ENCODE assay signal across 9 mouse cellular contexts in genomic region chr7:115216838-115217237, GRCm38 (mm10).
DNase-seq lines count a peak whose midpoint lies in the region; ATAC-seq and TF ChIP-seq lines count a peak whose summit lies in the region.
"Had no signal": no experiment of that assay in that cellular context is flagged by ENCODE, and none has a peak within 500 bp of the region (broad histone marks: within the 10 kb centered on the region; RNA-seq: fewer than 3 reads in every experiment).

No protein-coding gene starts in this region.

- no peaks in the 10 kb centered on the region for H3K36me3 ChIP-seq in ES-E14 (ENCODE audit: control insufficient read depth, insufficient read depth, low read length, poor library complexity, severe bottlenecking)
- no peaks in the 10 kb centered on the region for H3K36me3 ChIP-seq in forebrain, embryonic 16.5 days (ENCODE audit: control insufficient read depth, insufficient read depth)

- no peak overlapping the region for H3K27ac ChIP-seq in ES-E14 (ENCODE audit: insufficient read depth, low read depth, low read length, poor library complexity, severe bottlenecking)
- H3K27ac ChIP-seq in forebrain, embryonic 16.5 days (ENCODE audit: low read length) = no peak overlapping the region

- no peaks in the 10 kb centered on the region for H3K9me3 ChIP-seq in ES-E14 (ENCODE audit: control insufficient read depth, insufficient read depth, low read depth, low read length)
- H3K9me3 ChIP-seq in forebrain, embryonic 16.5 days (ENCODE audit: control insufficient read depth, low read length) = no peaks in the 10 kb centered on the region

- peak overlapping the region; percentile 56 for H3K4me2 ChIP-seq in forebrain, embryonic 16.5 days (ENCODE audit: low read length)

- in situ Hi-C loops in ES-E14 (cut with MboI; ENCODE audit: low sequenced_read_pairs in 2 of 2, unreplicated experiment in 2 of 2) = no loop called here

- H3K4me3 ChIP-seq in ES-E14 (ENCODE audit: insufficient read depth in 1 of 2, low read depth in 1 of 2, low read length in 2 of 2, poor library complexity in 1 of 2, severe bottlenecking in 1 of 2) = peak overlapping the region; percentile 48 to 49; a peak in 2 of 4 replicates
- peak overlapping the region; percentile 33 for H3K4me3 ChIP-seq in forebrain, embryonic 16.5 days (replicated peaks; ENCODE audit: low read length)
- H3K4me3 ChIP-seq: myocyte had no signal

- peak; percentile 80 for DNase-seq in ES-E14 (ENCODE audit: low read depth, low spot score)
- DNase-seq in cerebellum, adult 11-12 months = peak; percentile 45
- DNase-seq in heart, postnatal 36 days = peak; percentile 82 to 83
- DNase-seq in layer of hippocampus, adult 18-20 months (ENCODE audit: low spot score in 2 of 2) = peak; percentile 45 to 88
- peak; percentile 68 to 78 for DNase-seq in lung, adult 18-20 months
- peak; percentile 84 for DNase-seq in testis, postnatal 14 days (ENCODE audit: low spot score)

- intact Hi-C loops in heart, postnatal 36 days (cut with DNase I) = loop anchor here (1.0 to 10.0 kb wide), 3 partner anchors 150 to 823 kb away; no protein-coding TSS in a partner anchor

- H3K9ac ChIP-seq in ES-E14 (ENCODE audit: insufficient read depth, low read depth, low read length, poor library complexity, severe bottlenecking) = no peak overlapping the region
- peak overlapping the region; percentile 45 for H3K9ac ChIP-seq in forebrain, embryonic 16.5 days (replicated peaks; ENCODE audit: low read depth, low read length)

- H3K27me3 ChIP-seq in forebrain, embryonic 16.5 days (replicated peaks; ENCODE audit: control insufficient read depth, insufficient read depth, low read length) = peaks cover 11% of the 10 kb centered on the region; the same call in 1 of the 2 replicates

- peaks cover 0 to 2% of the 10 kb centered on the region in 2 experiments; a peak in 1 of 4 replicates for H3K4me1 ChIP-seq in ES-E14 (ENCODE audit: control insufficient read depth in 2 of 2, insufficient read depth in 2 of 2, low read length in 2 of 2, poor library complexity in 1 of 2)
- H3K4me1 ChIP-seq in forebrain, embryonic 16.5 days (replicated peaks; ENCODE audit: control insufficient read depth, insufficient read depth, low read length) = peaks cover 21% of the 10 kb centered on the region

- WGBS in forebrain, embryonic 16.5 days = under 1% methylated on average over 12 of the region's 13 CpGs

- ATAC-seq in forebrain, embryonic 16.5 days = peak; percentile 92
- peak; percentile 69 for ATAC-seq in neutrophil, adult 5-6 weeks (ENCODE audit: extremely low read depth, insufficient number of reproducible peaks, low FRiP score, poor library complexity, severe bottlenecking)

TF ChIP-seq in ES-E14, 5 proteins besides CTCF, POLR2A, EP300 and RAD21:
- TF ChIP-seq ZNF384 (IDR thresholded peaks at IDR 0.05; ENCODE audit: low read depth, low read length) = no peak
- TF ChIP-seq ZC3H11A (IDR thresholded peaks at IDR 0.05; ENCODE audit: borderline replicate concordance, low read depth, low read length) = peak; percentile 48; the same call in 1 of the 2 replicates
- no peak for TF ChIP-seq CHD2 (IDR thresholded peaks at IDR 0.05; ENCODE audit: low read depth, low read length)
TF ChIP-seq in ES-E14: peak in this region for 1.
